Mouse (Mus musculus): Measurements from ENCODE around the gene Hdac4.

DNA sequence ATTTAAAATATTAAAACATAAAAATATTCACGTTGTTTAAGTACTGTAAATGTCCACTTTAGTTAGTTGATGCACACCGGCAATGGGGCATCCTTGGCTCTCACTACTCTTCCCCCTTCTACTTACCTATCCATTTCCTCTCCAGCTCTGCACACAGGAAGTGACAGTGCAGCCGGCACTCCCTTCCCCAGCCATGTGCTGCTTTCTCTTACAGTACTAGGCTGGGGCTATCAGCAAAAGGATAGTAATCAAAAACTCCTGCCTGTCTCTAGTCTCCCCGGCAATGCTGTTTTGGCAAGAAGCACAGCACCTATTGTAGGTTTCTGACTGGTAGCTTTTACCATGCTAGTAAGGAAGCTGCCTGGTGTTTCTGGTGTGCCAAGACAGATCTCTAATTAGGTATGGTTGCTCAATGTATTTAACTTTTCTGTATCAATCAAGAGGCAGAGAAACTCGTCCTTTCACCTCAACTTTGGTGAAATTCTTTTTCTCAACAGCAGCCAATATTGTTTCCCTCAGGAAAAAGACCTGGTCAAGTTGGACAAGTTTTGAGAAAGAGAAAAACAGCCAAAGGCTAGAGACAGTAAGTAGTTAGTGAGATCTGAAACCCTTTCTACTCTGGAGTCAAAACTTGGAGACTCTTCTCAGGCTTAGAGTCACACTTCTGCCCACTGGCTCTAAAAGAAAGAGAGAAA is 136.6 kb downstream of the Hdac4 start:
- TF ChIP-seq CTCF (IDR thresholded peaks at IDR 0.05; ENCODE audit: borderline replicate concordance, insufficient read depth, low read length) (no peak), POLR2A (IDR thresholded peaks at IDR 0.05; ENCODE audit: low read depth, low read length) (no peak)
